In the genomic region with DNA sequence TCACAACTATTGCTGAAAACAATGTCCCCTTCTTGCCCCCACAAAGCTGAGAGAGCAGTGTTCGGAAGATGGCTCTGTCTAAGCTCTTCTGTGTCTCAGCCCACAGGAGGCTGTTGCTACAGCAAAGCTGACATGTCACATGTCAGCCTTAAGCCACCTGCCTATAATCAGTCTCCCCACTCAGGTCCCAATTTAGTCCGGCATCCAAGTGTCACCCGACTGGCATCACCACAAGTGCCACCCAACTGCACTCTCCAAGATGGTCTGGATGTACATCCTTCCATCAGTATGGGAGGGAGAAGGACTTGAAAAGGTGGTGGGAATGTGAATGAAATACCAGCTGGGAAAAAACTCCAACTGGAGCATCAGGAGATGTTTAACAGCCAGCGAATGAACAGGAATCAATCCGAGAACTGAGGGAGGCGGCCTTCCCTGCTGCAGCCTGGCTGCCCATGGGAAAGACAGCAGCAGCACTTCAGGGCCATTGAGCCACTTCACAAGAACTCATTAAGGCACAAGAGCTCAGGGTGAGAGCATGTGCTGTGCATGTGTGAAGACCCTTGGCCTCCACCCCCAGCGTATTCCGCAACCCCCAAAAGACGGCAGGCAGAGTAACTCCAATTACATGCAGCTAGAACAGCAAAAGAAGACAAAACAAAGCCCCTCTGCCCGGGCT, we compare ENCODE assay signal across 10 mouse cellular contexts. TPM values are rescaled to one million over a fixed set of nuclear protein-coding genes. Genes with fewer than 3 reads are reported as not detected.
DNase-seq lines count a peak whose midpoint lies in the region; ATAC-seq lines count a peak whose summit lies in the region.
"Had no signal": no experiment of that assay in that cellular context is flagged by ENCODE, and none has a peak within 500 bp of the region (broad histone marks: within the 10 kb centered on the region; RNA-seq: fewer than 3 reads in every experiment).

No protein-coding gene starts in this region.

- H3K9me3 ChIP-seq in kidney, embryonic 16.5 days (ENCODE audit: low read length) = no peaks in the 10 kb centered on the region
- H3K9me3 ChIP-seq in forebrain, embryonic 12.5 days = no peaks in the 10 kb centered on the region
- no peaks in the 10 kb centered on the region for H3K9me3 ChIP-seq in hindbrain, embryonic 16.5 days (ENCODE audit: control insufficient read depth, low read length)
- H3K9me3 ChIP-seq in midbrain, embryonic 16.5 days (replicated peaks; ENCODE audit: control insufficient read depth, low read length, poor library complexity, severe bottlenecking) = no peaks in the 10 kb centered on the region

- H3K4me3 ChIP-seq in kidney, embryonic 16.5 days (ENCODE audit: low read length) = no peak overlapping the region
- H3K4me3 ChIP-seq in forebrain, embryonic 12.5 days (replicated peaks) = peak overlapping the region; percentile 1; the same call in 1 of the 2 replicates
- H3K4me3 ChIP-seq in hindbrain, embryonic 16.5 days (ENCODE audit: low read length) = no peak overlapping the region
- no peak overlapping the region for H3K4me3 ChIP-seq in midbrain, embryonic 16.5 days (ENCODE audit: low read depth, low read length)

- DNase-seq in kidney, postnatal 10 days = no peak
- DNase-seq in natural killer cell, adult 2 months (ENCODE audit: low spot score in 2 of 2) = no peak
- DNase-seq in gastrocnemius, postnatal 10 days = no peak
- no peak for DNase-seq in layer of hippocampus, postnatal 14 days (ENCODE audit: low spot score in 2 of 2)
- DNase-seq: kidney, adult 18-20 months; thymus, postnatal 36 days had no signal

- H3K36me3 ChIP-seq in kidney, embryonic 16.5 days (ENCODE audit: insufficient read depth, low read length) = no peaks in the 10 kb centered on the region
- H3K36me3 ChIP-seq in forebrain, embryonic 12.5 days (replicated peaks) = no peaks in the 10 kb centered on the region
- no peaks in the 10 kb centered on the region for H3K36me3 ChIP-seq in hindbrain, embryonic 16.5 days (ENCODE audit: control insufficient read depth, insufficient read depth, low read length)
- no peaks in the 10 kb centered on the region for H3K36me3 ChIP-seq in midbrain, embryonic 16.5 days (ENCODE audit: control insufficient read depth, insufficient read depth, low read length)

- H3K9ac ChIP-seq in kidney, embryonic 16.5 days (replicated peaks; ENCODE audit: low read length) = no peak overlapping the region; the same call in 1 of the 2 replicates
- H3K9ac ChIP-seq in forebrain, embryonic 12.5 days = peak overlapping the region; percentile 40; the same call in 1 of the 2 replicates
- no peak overlapping the region for H3K9ac ChIP-seq in hindbrain, embryonic 16.5 days (ENCODE audit: low read depth, low read length)
- no peak overlapping the region for H3K9ac ChIP-seq in midbrain, embryonic 16.5 days (ENCODE audit: low read depth, low read length)

- peak; percentile 17; the same call in 1 of the 2 replicates for ATAC-seq in kidney, embryonic 16.5 days (ENCODE audit: low FRiP score, low TSS enrichment)
- ATAC-seq in forebrain, embryonic 12.5 days (ENCODE audit: low FRiP score) = peak; percentile 30
- no peak for ATAC-seq in hindbrain, embryonic 16.5 days
- ATAC-seq in midbrain, embryonic 16.5 days = no peak

- no peak overlapping the region for H3K4me2 ChIP-seq in kidney, embryonic 16.5 days (replicated peaks; ENCODE audit: low read depth, low read length)
- H3K4me2 ChIP-seq in forebrain, embryonic 12.5 days = peak overlapping the region; percentile 40
- no peak overlapping the region; the same call in 1 of the 2 replicates for H3K4me2 ChIP-seq in hindbrain, embryonic 16.5 days (ENCODE audit: low read length)
- no peak overlapping the region for H3K4me2 ChIP-seq in midbrain, embryonic 16.5 days (ENCODE audit: low read length)

- 46% methylated on average over 10 of the region's 10 CpGs for WGBS in kidney, embryonic 16.5 days
- 26% methylated on average over 10 of the region's 10 CpGs for WGBS in forebrain, embryonic 12.5 days
- WGBS in hindbrain, embryonic 16.5 days = 35% methylated on average over 10 of the region's 10 CpGs
- 22% methylated on average over 10 of the region's 10 CpGs for WGBS in midbrain, embryonic 16.5 days

- H3K4me1 ChIP-seq in kidney, embryonic 16.5 days (ENCODE audit: insufficient read depth, low read length) = peaks cover 77% of the 10 kb centered on the region
- peaks cover 80% of the 10 kb centered on the region for H3K4me1 ChIP-seq in forebrain, embryonic 12.5 days
- peaks cover 65% of the 10 kb centered on the region for H3K4me1 ChIP-seq in hindbrain, embryonic 16.5 days (ENCODE audit: control insufficient read depth, insufficient read depth, low read depth, low read length)
- H3K4me1 ChIP-seq in midbrain, embryonic 16.5 days (ENCODE audit: control insufficient read depth, insufficient read depth, low read length) = peaks cover 62% of the 10 kb centered on the region

- H3K27ac ChIP-seq in kidney, embryonic 16.5 days (ENCODE audit: low read length) = peak overlapping the region; percentile 26; the same call in 1 of the 2 replicates
- H3K27ac ChIP-seq in forebrain, embryonic 12.5 days = peak overlapping the region; percentile 88
- peak overlapping the region; percentile 40; the same call in 1 of the 2 replicates for H3K27ac ChIP-seq in hindbrain, embryonic 16.5 days (ENCODE audit: low read depth, low read length)
- peak overlapping the region; percentile 38 for H3K27ac ChIP-seq in midbrain, embryonic 16.5 days (ENCODE audit: low read length)

- H3K27me3 ChIP-seq in kidney, embryonic 16.5 days (ENCODE audit: insufficient read depth, low read length) = no peaks in the 10 kb centered on the region
- no peaks in the 10 kb centered on the region for H3K27me3 ChIP-seq in forebrain, embryonic 12.5 days
- H3K27me3 ChIP-seq in hindbrain, embryonic 16.5 days (replicated peaks; ENCODE audit: control insufficient read depth, insufficient read depth, low read length) = no peaks in the 10 kb centered on the region
- no peaks in the 10 kb centered on the region for H3K27me3 ChIP-seq in midbrain, embryonic 16.5 days (ENCODE audit: control insufficient read depth, insufficient read depth, low read depth, low read length)

RNA-seq across cellular contexts. Expression of a gene that starts 55.6 kb away (rescaled TPM):
- 114 and 123 TPM in 2 replicates for polyA plus RNA-seq in kidney, embryonic 16.5 days (2015; fragmentation: Nextera tagmentation; extraction: Ambion mirVana)
- 91.2 and 96.1 TPM in 2 replicates for polyA plus RNA-seq in forebrain, embryonic 12.5 days (2016; fragmentation: Nextera tagmentation; extraction: Ambion mirVana)
- 60.2 and 62.0 TPM in 2 replicates for polyA plus RNA-seq in hindbrain, embryonic 16.5 days (2015; fragmentation: Nextera tagmentation; extraction: Ambion mirVana)
- 49.2 and 51.0 TPM in 2 replicates for polyA plus RNA-seq in midbrain, embryonic 16.5 days (2015; fragmentation: Nextera tagmentation; extraction: Ambion mirVana)
- total RNA-seq in gastrocnemius, postnatal 10 days (2021) = 10 to 100 TPM; 23.5 to 31.8 TPM
- 10 to 100 TPM; 33.3 to 36.2 TPM for total RNA-seq in layer of hippocampus, postnatal 14 days (2021)

Comparison
In these comparisons a context has a peak if more than half of its experiments do, and no peak if none do; other contexts are left out.
1. ATAC-seq: peak in kidney, embryonic 16.5 days (single experiment) and forebrain, embryonic 12.5 days (single experiment); none in hindbrain, embryonic 16.5 days (single experiment) and midbrain, embryonic 16.5 days (single experiment).
2. H3K27ac ChIP-seq: peak in every context shown above with its lines; median percentile 88 in forebrain, embryonic 12.5 days; 40 in hindbrain, embryonic 16.5 days; 38 in midbrain, embryonic 16.5 days; 26 in kidney, embryonic 16.5 days.